Mouse (Mus musculus) CD4-positive naive resting alpha-beta T cell, adult 57 days (primary cell): ENCODE data around the gene Trip4. TPM values are rescaled to one million over a fixed set of nuclear protein-coding genes. Genes with fewer than 3 reads are reported as not detected.

Source experiments
- total RNA-seq: library from RNA; stranded (reverse); gene quantifications from one replicate; pipeline ENCODE4 v1.2.4, GENCODE M21; 2023

Gene Trip4
- 23.0 TPM for total RNA-seq

DNA sequence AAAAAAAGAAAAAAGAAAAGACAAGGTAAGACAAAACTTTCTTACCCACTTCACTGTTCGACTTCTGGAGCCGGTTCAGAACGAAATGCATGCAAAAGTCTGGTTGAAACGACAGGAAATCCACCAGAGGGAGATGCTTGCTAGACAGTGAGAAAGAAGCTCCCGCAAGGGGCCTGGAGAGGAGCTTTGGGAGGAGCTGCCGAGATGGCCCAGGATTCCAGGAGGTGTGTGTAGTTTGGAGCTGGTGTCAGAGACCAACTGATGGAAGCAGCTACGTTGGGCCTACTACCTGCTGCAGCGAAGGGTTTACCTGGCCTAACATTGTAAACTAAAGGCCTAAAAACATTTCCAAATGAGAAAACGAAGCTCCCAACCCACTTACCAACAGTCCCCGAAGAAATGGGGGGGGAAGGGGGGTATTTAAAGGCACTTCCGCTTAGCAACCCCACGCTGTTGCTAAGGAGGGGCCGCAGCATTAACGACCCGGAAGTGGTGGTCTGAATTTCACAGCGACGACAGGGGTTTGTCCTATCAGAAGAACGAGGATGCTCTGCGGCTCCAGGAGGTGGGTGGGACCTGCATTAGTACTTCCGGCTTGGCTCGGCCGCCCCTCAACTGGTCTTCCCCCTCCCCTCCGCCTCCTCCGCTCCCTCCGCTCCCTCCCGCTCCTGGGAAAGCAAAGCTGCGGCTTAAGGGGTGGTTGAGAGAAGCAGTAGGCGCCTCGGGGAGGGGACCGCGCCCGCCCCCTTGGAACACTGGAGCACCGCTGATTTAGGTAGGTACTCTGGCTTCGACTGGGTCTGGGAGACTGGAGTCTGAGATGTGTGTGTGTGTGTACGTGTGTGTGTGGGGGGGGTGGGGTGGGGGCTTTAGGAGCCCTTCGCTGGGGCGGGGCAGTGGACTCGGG, at the start of gene Trip4, which contains the start of gene Csnk1g1:
Gene Trip4, minus strand, starts transcription at position 401 of the 907 bp plus-strand sequence.
Gene Csnk1g1, plus strand, starts transcription at position 531 of the 907 bp plus-strand sequence.

GRCm38 (mm10) chr9:65890143-65890628, 18.4 kb downstream of the Trip4 start, which contains the start of gene Pclaf:
TSS of gene Pclaf (plus strand) at chr9:65890237.

GRCm38 (mm10) chr9:65827344-65828015, 81.1 kb downstream of the Trip4 start, which contains the start of gene Zfp609:
TSS of gene Zfp609 (minus strand) at chr9:65827564.

Other genes starting within 250 kb of the Trip4 start
- 30.6 TPM for gene Oaz2, start 240.8 kb downstream of the Trip4 start, total RNA-seq
- 24.4 TPM for gene Zfp609, start 81.2 kb downstream of the Trip4 start, total RNA-seq
- gene Pclaf, start 18.6 kb downstream of the Trip4 start, total RNA-seq, result 0.86 TPM
- gene Csnk1g1, start 130 bp upstream of the Trip4 start, total RNA-seq, result 57.4 TPM
- 240 TPM for gene Ppib, start 151.4 kb upstream of the Trip4 start, total RNA-seq
- 0.47 TPM for gene Snx22, start 160.9 kb upstream of the Trip4 start, total RNA-seq
- gene Snx1, start 217.8 kb upstream of the Trip4 start, total RNA-seq, result 85.7 TPM
- 40.3 TPM for gene Ciao2a, start 217.8 kb upstream of the Trip4 start, total RNA-seq
- 0.77 TPM for gene Dapk2, start 249.4 kb upstream of the Trip4 start, total RNA-seq